Mouse (Mus musculus): Measurements from ENCODE around the gene B4galt1. TPM values are rescaled to one million over a fixed set of nuclear protein-coding genes. Genes with fewer than 3 reads are reported as not detected.

B4galt1 gene
- total RNA-seq, 2 experiments from 2014 or later: 46.2 to 49.9 TPM

DNA sequence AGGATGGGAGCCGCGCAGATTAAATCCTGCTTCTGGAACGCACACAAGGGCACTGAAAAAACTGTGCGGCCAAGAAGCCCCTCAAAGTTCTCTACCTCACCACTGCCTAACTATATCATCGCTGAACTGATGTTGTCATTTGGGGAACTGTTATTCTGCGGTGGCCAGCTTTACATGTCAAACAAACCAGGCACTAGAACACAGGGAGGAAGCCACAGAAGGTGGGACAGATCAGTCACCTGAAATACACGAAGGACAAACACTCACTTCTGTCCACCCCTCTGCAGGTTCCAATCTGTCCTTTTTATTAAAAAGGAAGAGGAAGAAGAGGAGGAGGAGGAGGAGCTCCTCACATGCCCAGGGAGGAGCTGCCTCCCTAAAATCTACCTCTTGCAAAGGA lies 29.3 kb downstream of the B4galt1 start:
- no peak for ATAC-seq (replicated peaks; ENCODE audit: low FRiP score, poor library complexity, severe bottlenecking)

GRCm38 (mm10) chr4:40823664-40824063 lies 30.1 kb downstream of the B4galt1 start:
- ATAC-seq (replicated peaks; ENCODE audit: low FRiP score, poor library complexity, severe bottlenecking): no peak

DNA sequence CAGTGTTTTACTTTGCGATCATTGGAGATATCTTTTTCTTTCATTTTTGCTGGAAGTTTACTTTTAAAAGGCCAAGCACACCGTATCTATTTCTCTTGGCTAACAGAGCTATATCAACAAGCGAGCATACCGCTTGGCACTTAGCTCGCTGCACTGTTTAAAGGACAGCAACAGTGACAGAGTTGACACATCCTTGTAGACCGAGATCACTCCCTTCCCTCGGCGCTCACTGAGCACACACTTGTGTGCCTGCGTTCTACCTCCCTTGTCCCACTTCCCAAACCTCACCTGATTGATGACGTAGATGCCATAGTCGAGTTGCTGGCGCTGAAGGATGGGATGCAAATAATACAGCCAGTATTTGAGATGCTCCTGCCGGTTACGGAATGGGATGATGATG lies 30.7 kb downstream of the B4galt1 start:
- no peak for ATAC-seq (replicated peaks; ENCODE audit: low FRiP score, poor library complexity, severe bottlenecking)

DNA sequence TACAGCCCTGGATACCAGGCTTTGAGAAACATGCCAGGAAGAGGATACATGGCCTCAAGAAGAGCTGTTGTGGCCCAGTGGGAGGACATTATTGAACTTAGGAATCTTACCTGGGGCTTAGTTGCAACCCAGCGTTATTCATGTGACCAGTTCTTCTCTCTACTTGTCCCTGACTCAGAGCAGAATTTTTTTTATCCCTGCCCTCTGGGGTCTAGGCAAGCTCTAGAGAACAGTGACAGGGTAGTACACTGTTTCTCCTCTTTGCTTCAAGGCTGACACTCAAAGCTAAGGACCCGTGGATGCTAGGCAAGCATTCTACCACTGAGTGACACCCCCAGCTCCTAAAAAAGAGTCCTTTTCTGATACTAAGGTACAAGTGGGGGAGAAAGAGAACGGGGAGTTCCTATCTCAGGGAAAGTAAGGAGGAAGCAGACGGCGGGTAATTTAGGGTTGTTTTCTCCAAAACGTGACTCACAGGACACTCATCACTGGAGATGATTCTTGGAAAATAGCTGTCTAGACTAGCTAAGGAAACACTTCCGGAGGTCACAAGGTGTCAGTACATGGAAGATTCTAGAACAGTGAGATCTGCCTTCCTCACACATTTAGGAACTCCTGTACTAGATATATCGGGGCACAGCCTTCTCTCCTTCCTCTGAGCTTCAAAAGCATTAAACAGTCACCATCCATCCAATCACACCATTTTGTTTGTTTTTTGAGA lies 32.3 kb downstream of the B4galt1 start:
- ATAC-seq (replicated peaks; ENCODE audit: low FRiP score, poor library complexity, severe bottlenecking): no peak

DNA sequence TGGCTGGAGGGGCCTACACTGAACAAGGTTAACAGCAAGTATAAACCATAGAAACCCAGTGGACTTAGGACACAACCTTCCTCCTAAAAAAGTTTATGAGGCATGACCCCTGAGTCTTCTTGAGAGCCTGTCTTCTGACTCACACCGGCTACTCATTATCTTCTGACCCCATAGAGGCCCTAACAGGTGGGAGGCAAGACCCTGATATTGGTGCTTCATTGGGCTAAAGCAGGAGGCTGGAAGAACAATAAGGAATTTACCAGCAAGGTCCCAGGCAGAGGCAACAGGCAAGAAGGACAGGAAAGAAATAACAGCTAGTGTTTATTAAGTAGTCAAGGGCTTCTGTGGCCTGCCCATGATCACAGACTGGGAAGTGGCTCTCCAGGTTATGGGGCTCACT lies 32.9 kb downstream of the B4galt1 start:
- ATAC-seq (replicated peaks; ENCODE audit: low FRiP score, poor library complexity, severe bottlenecking): no peak

- ATAC-seq (replicated peaks; ENCODE audit: low FRiP score, poor library complexity, severe bottlenecking): no peak
These were observed 33.8 kb downstream of the B4galt1 start for GRCm38 (mm10) chr4:40820024-40820423.

GRCm38 (mm10) chr4:40819151-40819550 lies 34.7 kb downstream of the B4galt1 start:
- no peak for ATAC-seq (replicated peaks; ENCODE audit: low FRiP score, poor library complexity, severe bottlenecking)

DNA sequence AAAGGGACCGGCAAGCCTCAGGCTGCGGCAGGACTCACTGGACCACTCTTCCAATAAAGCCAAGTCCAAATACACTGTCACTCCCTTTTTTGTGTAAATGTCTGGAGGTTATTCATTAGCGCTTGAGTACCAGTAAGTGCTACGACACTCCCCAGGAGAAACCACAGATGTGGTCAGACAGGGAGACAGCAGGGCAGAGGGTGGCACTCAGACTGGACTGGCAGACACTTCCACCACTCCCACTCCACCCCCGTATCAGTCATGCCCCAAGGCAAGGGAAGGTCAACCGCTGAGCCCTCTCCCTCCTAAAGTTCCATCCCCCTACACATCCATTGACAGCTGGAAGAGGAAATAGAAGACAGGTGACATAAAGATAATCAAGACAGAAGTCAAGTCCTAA lies 35.4 kb downstream of the B4galt1 start:
- no peak for ATAC-seq (replicated peaks; ENCODE audit: low FRiP score, poor library complexity, severe bottlenecking)

GRCm38 (mm10) chr4:40817936-40818335 lies 35.9 kb downstream of the B4galt1 start:
- ATAC-seq (replicated peaks; ENCODE audit: low FRiP score, poor library complexity, severe bottlenecking): no peak

DNA sequence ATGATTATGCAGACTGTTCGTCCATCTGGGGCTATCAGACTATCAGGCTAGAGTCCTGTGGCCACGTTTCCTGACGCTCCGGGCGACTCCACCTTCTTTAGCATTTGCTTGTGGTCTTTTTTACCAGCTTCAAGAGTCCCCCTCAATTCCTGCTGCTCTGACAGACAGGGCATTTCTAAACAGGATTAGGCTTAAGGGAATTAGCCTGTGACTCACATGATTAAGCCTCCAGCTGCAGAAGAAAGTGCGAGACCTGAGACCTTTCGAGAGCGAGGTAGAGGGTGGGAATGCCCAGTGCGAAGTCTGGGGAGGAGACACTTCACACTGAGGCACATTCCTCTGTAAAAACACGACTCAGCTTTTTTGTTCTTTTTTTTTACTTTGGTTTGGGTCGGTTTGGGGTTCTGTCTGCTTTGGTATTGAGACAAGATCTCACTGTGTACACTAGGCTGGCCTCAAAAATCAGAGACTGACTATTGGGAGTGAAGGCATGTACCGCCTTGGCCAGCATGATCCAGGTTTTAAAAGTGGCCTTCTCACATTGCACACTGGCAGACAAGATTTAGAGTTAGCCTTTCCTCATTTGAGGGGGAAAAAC lies 37.9 kb downstream of the B4galt1 start:
- ATAC-seq (replicated peaks; ENCODE audit: low FRiP score, poor library complexity, severe bottlenecking): no peak

- no peak for ATAC-seq (replicated peaks; ENCODE audit: low FRiP score, poor library complexity, severe bottlenecking)
These were observed 38.7 kb downstream of the B4galt1 start for GRCm38 (mm10) chr4:40815120-40815519.

GRCm38 (mm10) chr4:40814359-40814758 lies 39.4 kb downstream of the B4galt1 start:
- no peak for ATAC-seq (replicated peaks; ENCODE audit: low FRiP score, poor library complexity, severe bottlenecking)

DNA sequence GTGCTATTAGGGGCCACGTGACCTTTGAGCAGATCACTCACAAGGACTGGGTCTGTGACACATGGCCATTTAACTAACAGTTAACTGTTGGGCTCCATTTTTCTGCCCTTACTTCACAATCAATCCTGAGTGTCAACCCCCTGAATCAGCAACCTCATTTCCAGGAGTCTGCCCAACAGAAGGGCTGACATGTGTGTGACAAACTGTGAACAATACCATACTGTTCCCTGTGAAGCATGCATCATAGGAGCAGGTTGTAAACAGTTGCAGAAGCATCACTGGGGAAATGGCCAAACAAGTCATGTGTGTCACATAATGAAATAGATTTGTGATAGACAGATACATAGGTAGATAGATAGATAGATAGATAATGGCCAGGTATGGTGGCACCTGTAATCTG lies 40.9 kb downstream of the B4galt1 start:
- no peak for ATAC-seq (replicated peaks; ENCODE audit: low FRiP score, poor library complexity, severe bottlenecking)

DNA sequence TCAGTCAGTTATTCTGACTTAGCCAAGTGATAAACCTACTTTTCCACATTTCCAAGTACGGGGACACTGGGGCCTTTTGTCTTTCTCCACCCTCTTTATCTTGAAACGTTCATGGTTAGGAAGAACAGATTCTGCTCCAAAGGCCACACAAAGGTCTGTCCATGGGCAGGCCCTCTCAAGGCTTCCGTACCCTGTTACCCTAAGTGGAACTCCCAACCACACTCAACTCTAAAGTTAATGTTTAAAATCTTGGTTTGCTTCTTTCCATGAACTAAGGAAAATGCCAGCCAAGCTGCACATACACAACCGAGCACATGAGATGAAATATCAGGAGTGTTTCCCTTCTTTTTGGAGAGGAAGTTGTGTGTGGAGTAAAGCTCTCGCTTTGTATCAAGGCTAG lies 43.3 kb downstream of the B4galt1 start:
- no peak for ATAC-seq (replicated peaks; ENCODE audit: low FRiP score, poor library complexity, severe bottlenecking)

- no peak for ATAC-seq (replicated peaks; ENCODE audit: low FRiP score, poor library complexity, severe bottlenecking)
These were observed 46.4 kb downstream of the B4galt1 start for GRCm38 (mm10) chr4:40807382-40807781.

DNA sequence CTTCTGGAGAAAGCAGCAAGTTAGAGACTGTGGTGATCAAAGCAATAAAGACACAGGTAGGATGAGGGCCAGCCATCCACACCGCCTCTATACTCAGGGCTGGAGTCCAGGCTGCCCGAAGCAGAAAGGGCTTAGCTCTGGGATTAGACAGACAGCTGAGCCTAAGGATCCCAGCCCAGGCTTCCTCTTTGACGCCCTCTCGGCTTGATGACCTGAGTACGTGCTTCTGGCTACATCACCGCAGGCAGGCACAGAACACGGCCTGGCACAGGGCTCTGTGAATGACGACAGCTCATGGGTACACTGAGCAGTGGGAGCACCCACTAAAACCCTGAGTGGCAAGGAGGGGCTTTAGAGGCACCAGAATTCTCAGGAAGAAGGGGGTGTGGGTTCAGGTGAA lies 48.4 kb downstream of the B4galt1 start:
- ATAC-seq (replicated peaks; ENCODE audit: low FRiP score, poor library complexity, severe bottlenecking): no peak

- no peak for ATAC-seq (replicated peaks; ENCODE audit: low FRiP score, poor library complexity, severe bottlenecking)
These were observed 51.0 kb downstream of the B4galt1 start for GRCm38 (mm10) chr4:40802787-40803186.

GRCm38 (mm10) chr4:40801908-40802307 lies 51.9 kb downstream of the B4galt1 start:
- no peak for ATAC-seq (replicated peaks; ENCODE audit: low FRiP score, poor library complexity, severe bottlenecking)

DNA sequence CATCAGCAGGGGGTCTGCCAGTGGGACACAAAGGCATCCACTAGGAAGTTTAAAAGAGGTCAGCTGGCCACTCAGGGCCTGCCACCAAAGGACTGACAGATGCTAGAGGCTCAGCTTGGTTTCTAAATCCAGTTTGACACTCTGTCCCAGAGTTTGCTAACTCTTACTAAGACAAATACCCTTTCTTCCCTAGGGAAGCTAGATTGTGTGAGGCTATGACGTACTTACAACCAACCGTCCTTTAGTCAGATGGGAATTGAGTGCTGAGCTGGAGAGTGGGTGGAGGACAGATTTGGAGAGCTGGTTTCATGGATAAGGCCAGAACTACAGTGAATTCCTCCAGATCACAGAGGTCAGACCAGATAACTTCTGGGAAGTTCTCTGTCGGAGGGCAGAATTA lies 52.9 kb downstream of the B4galt1 start:
- no peak for ATAC-seq (replicated peaks; ENCODE audit: low FRiP score, poor library complexity, severe bottlenecking)

- ATAC-seq (replicated peaks; ENCODE audit: low FRiP score, poor library complexity, severe bottlenecking): peak; percentile 25; the same call in 1 of the 2 replicates
These were observed 54.8 kb downstream of the B4galt1 start for GRCm38 (mm10) chr4:40798833-40799555.

- no peak for ATAC-seq (replicated peaks; ENCODE audit: low FRiP score, poor library complexity, severe bottlenecking)
These were observed 58.0 kb downstream of the B4galt1 start for GRCm38 (mm10) chr4:40795761-40796160.

All from erythroid progenitor cell, adult 5-6 weeks (primary cell).